In genomic region chr14:55146829-55147401, GRCm38 (mm10) we compare ENCODE assay signal across 9 mouse cellular contexts. TPM values are rescaled to one million over a fixed set of nuclear protein-coding genes. Genes with fewer than 3 reads are reported as not detected.
DNase-seq lines count a peak whose midpoint lies in the region; ATAC-seq and TF ChIP-seq lines count a peak whose summit lies in the region.
"Had no signal": no experiment of that assay in that cellular context is flagged by ENCODE, and none has a peak within 500 bp of the region (broad histone marks: within the 10 kb centered on the region; RNA-seq: fewer than 3 reads in every experiment).

No protein-coding gene starts in this region.

- H3K4me2 ChIP-seq in liver, embryonic 11.5 days = no peak overlapping the region
- H3K4me2 ChIP-seq in liver, embryonic 12.5 days = no peak overlapping the region
- H3K4me2 ChIP-seq in hindbrain, embryonic 16.5 days (ENCODE audit: low read length) = no peak overlapping the region
- H3K4me2 ChIP-seq: hindbrain, embryonic 13.5 days; stomach, embryonic 15.5 days had no signal

- TF ChIP-seq POLR2A in thymus, adult 2 months (IDR thresholded peaks at IDR 0.05; ENCODE audit: control insufficient read depth, extremely low read depth, insufficient read depth, low read length, poor library complexity) = no peak

- no peaks in the 10 kb centered on the region for H3K36me3 ChIP-seq in liver, embryonic 11.5 days (ENCODE audit: control insufficient read depth, insufficient read depth, low read length)
- no peaks in the 10 kb centered on the region for H3K36me3 ChIP-seq in liver, embryonic 12.5 days
- H3K36me3 ChIP-seq in thymus, adult 2 months (ENCODE audit: control insufficient read depth, insufficient read depth, low read length) = no peaks in the 10 kb centered on the region
- H3K36me3 ChIP-seq in hindbrain, embryonic 16.5 days (ENCODE audit: control insufficient read depth, insufficient read depth, low read length) = no peaks in the 10 kb centered on the region
- H3K36me3 ChIP-seq: hindbrain, embryonic 13.5 days; stomach, embryonic 15.5 days had no signal

- H3K27ac ChIP-seq in liver, embryonic 11.5 days (ENCODE audit: low read depth, low read length) = no peak overlapping the region
- H3K27ac ChIP-seq in liver, embryonic 12.5 days = no peak overlapping the region
- no peak overlapping the region for H3K27ac ChIP-seq in thymus, adult 2 months (ENCODE audit: control insufficient read depth, insufficient read depth, low read length)
- no peak overlapping the region for H3K27ac ChIP-seq in hindbrain, embryonic 16.5 days (ENCODE audit: low read depth, low read length)
- H3K27ac ChIP-seq: hindbrain, embryonic 13.5 days; stomach, embryonic 15.5 days had no signal

- DNase-seq in liver, embryonic 11.5 days (ENCODE audit: low spot score) = no peak
- DNase-seq in brain, adult 2 months (ENCODE audit: low read depth, low spot score) = peak; percentile 58
- no peak for DNase-seq in thymus, adult 2 months

- no peaks in the 10 kb centered on the region for H3K27me3 ChIP-seq in liver, embryonic 11.5 days (replicated peaks; ENCODE audit: control insufficient read depth, insufficient read depth, low read length)
- H3K27me3 ChIP-seq in liver, embryonic 12.5 days (replicated peaks) = no peaks in the 10 kb centered on the region; the same call in 1 of the 2 replicates
- H3K27me3 ChIP-seq in thymus, adult 2 months (ENCODE audit: control insufficient read depth, insufficient read depth, low read length) = no peaks in the 10 kb centered on the region
- H3K27me3 ChIP-seq in hindbrain, embryonic 16.5 days (replicated peaks; ENCODE audit: control insufficient read depth, insufficient read depth, low read length) = no peaks in the 10 kb centered on the region
- H3K27me3 ChIP-seq: hindbrain, embryonic 13.5 days; stomach, embryonic 15.5 days had no signal

- H3K4me3 ChIP-seq in liver, embryonic 11.5 days (ENCODE audit: low read depth, low read length) = no peak overlapping the region
- no peak overlapping the region for H3K4me3 ChIP-seq in liver, embryonic 12.5 days
- no peak overlapping the region for H3K4me3 ChIP-seq in thymus, adult 2 months (ENCODE audit: control insufficient read depth, insufficient read depth, low read length)
- H3K4me3 ChIP-seq in hindbrain, embryonic 16.5 days (ENCODE audit: low read length) = no peak overlapping the region
- H3K4me3 ChIP-seq: hindbrain, embryonic 13.5 days; stomach, embryonic 15.5 days had no signal

- H3K9me3 ChIP-seq in liver, embryonic 11.5 days (ENCODE audit: control insufficient read depth, low read length) = no peaks in the 10 kb centered on the region
- no peaks in the 10 kb centered on the region for H3K9me3 ChIP-seq in liver, embryonic 12.5 days (replicated peaks)
- no peaks in the 10 kb centered on the region for H3K9me3 ChIP-seq in hindbrain, embryonic 16.5 days (ENCODE audit: control insufficient read depth, low read length)
- H3K9me3 ChIP-seq: hindbrain, embryonic 13.5 days; stomach, embryonic 15.5 days had no signal

- H3K9ac ChIP-seq in liver, embryonic 11.5 days (ENCODE audit: low read depth, low read length) = no peak overlapping the region
- H3K9ac ChIP-seq in liver, embryonic 12.5 days = no peak overlapping the region
- no peak overlapping the region for H3K9ac ChIP-seq in hindbrain, embryonic 16.5 days (ENCODE audit: low read depth, low read length)
- H3K9ac ChIP-seq: hindbrain, embryonic 13.5 days; stomach, embryonic 15.5 days had no signal

- TF ChIP-seq CTCF in thymus, adult 2 months (IDR thresholded peaks at IDR 0.05; ENCODE audit: borderline replicate concordance, control insufficient read depth, extremely low read depth, insufficient read depth, low read length, poor library complexity) = no peak

- peaks cover 8% of the 10 kb centered on the region for H3K4me1 ChIP-seq in liver, embryonic 11.5 days (replicated peaks; ENCODE audit: control insufficient read depth, insufficient read depth, low read length)
- H3K4me1 ChIP-seq in liver, embryonic 12.5 days = peaks cover 37% of the 10 kb centered on the region
- H3K4me1 ChIP-seq in thymus, adult 2 months (replicated peaks; ENCODE audit: control insufficient read depth, insufficient read depth, low read length) = no peaks in the 10 kb centered on the region
- H3K4me1 ChIP-seq in hindbrain, embryonic 16.5 days (ENCODE audit: control insufficient read depth, insufficient read depth, low read depth, low read length) = peaks cover 7% of the 10 kb centered on the region
- H3K4me1 ChIP-seq: stomach, embryonic 15.5 days had no signal

- ATAC-seq in liver, embryonic 11.5 days (replicated peaks; ENCODE audit: low FRiP score) = 0 out of 2 replicates have a peak, but pooled peaks have one; percentile 39
- no peak for ATAC-seq in liver, embryonic 12.5 days
- ATAC-seq in granulocyte monocyte progenitor cell, adult 5-6 weeks (replicated peaks; ENCODE audit: poor library complexity, severe bottlenecking) = peak; percentile 90
- ATAC-seq in megakaryocyte progenitor cell, adult 5-6 weeks (replicated peaks; ENCODE audit: poor library complexity) = peak; percentile 65
- ATAC-seq in hindbrain, embryonic 16.5 days = no peak

- WGBS in liver, embryonic 11.5 days = 69% methylated on average over 12 of the region's 12 CpGs
- 63% methylated on average over 12 of the region's 12 CpGs for WGBS in liver, embryonic 12.5 days (ENCODE audit: insufficient replicate concordance)
- 69% methylated on average over 12 of the region's 12 CpGs for WGBS in thymus, adult 2 months
- 89% methylated on average over 12 of the region's 12 CpGs for WGBS in hindbrain, embryonic 16.5 days

RNA-seq across cellular contexts. Expression of gene Jph4, which starts 30.2 kb away (rescaled TPM):
- 0.44 and 0.60 TPM in 2 replicates for polyA plus RNA-seq in liver, embryonic 11.5 days (2014; fragmentation: Nextera tagmentation; extraction: Ambion mirVana)
- polyA plus RNA-seq in liver, embryonic 12.5 days (2016; fragmentation: Nextera tagmentation; extraction: Ambion mirVana) = 0.15 and 0.18 TPM in 2 replicates
- total RNA-seq in granulocyte monocyte progenitor cell, adult 5-6 weeks (2014; fragmentation: Nextera tagmentation) = not detected in 2 replicates
- total RNA-seq in granulocyte monocyte progenitor cell, adult 5-6 weeks (2017) = not detected in 2 replicates
- total RNA-seq in megakaryocyte progenitor cell, adult 5-6 weeks (2015) = not detected in 2 replicates
- total RNA-seq in megakaryocyte progenitor cell, adult 5-6 weeks (2017) = not detected in 2 replicates
- 0.37 and 0.51 TPM in 2 replicates for polyA plus RNA-seq in thymus, adult 2 months (2012; rRNA removed)
- polyA plus RNA-seq in hindbrain, embryonic 16.5 days (2015; fragmentation: Nextera tagmentation; extraction: Ambion mirVana) = 31.8 and 32.3 TPM in 2 replicates

RNA-seq across cellular contexts. Expression of gene Ap1g2, which starts 40.5 kb away (rescaled TPM):
- 45.1 and 52.9 TPM in 2 replicates for polyA plus RNA-seq in liver, embryonic 11.5 days (2014; fragmentation: Nextera tagmentation; extraction: Ambion mirVana)
- 34.0 and 34.5 TPM in 2 replicates for polyA plus RNA-seq in liver, embryonic 12.5 days (2016; fragmentation: Nextera tagmentation; extraction: Ambion mirVana)
- total RNA-seq in granulocyte monocyte progenitor cell, adult 5-6 weeks (2014; fragmentation: Nextera tagmentation) = 56.6 and 87.9 TPM in 2 replicates
- total RNA-seq in granulocyte monocyte progenitor cell, adult 5-6 weeks (2017) = 12.4 and 15.1 TPM in 2 replicates
- 31.3 and 52.7 TPM in 2 replicates for total RNA-seq in megakaryocyte progenitor cell, adult 5-6 weeks (2015)
- 17.4 and 18.3 TPM in 2 replicates for total RNA-seq in megakaryocyte progenitor cell, adult 5-6 weeks (2017)
- 91.5 and 94.5 TPM in 2 replicates for polyA plus RNA-seq in thymus, adult 2 months (2012; rRNA removed)
- polyA plus RNA-seq in hindbrain, embryonic 16.5 days (2015; fragmentation: Nextera tagmentation; extraction: Ambion mirVana) = 6.9 and 7.7 TPM in 2 replicates

RNA-seq across cellular contexts. Expression of gene Thtpa, which starts 52.3 kb away (rescaled TPM):
- 10.5 and 12.6 TPM in 2 replicates for polyA plus RNA-seq in liver, embryonic 11.5 days (2014; fragmentation: Nextera tagmentation; extraction: Ambion mirVana)
- polyA plus RNA-seq in liver, embryonic 12.5 days (2016; fragmentation: Nextera tagmentation; extraction: Ambion mirVana) = 6.9 TPM in 2 replicates
- total RNA-seq in granulocyte monocyte progenitor cell, adult 5-6 weeks (2014; fragmentation: Nextera tagmentation) = 11.9 and 16.2 TPM in 2 replicates
- total RNA-seq in granulocyte monocyte progenitor cell, adult 5-6 weeks (2017) = 10.0 and 13.0 TPM in 2 replicates
- total RNA-seq in megakaryocyte progenitor cell, adult 5-6 weeks (2015) = 7.3 and 7.7 TPM in 2 replicates
- total RNA-seq in megakaryocyte progenitor cell, adult 5-6 weeks (2017) = 10.9 and 11.5 TPM in 2 replicates
- polyA plus RNA-seq in thymus, adult 2 months (2012; rRNA removed) = 6.0 and 6.1 TPM in 2 replicates
- polyA plus RNA-seq in hindbrain, embryonic 16.5 days (2015; fragmentation: Nextera tagmentation; extraction: Ambion mirVana) = 34.4 and 36.1 TPM in 2 replicates

RNA-seq across cellular contexts. Expression of gene Zfhx2, which starts 54.8 kb away (rescaled TPM):
- polyA plus RNA-seq in liver, embryonic 11.5 days (2014; fragmentation: Nextera tagmentation; extraction: Ambion mirVana) = 2.1 and 2.8 TPM in 2 replicates
- 2.4 and 2.5 TPM in 2 replicates for polyA plus RNA-seq in liver, embryonic 12.5 days (2016; fragmentation: Nextera tagmentation; extraction: Ambion mirVana)
- 3.0 and 5.2 TPM in 2 replicates for total RNA-seq in granulocyte monocyte progenitor cell, adult 5-6 weeks (2014; fragmentation: Nextera tagmentation)
- 0.26 and 0.82 TPM in 2 replicates for total RNA-seq in granulocyte monocyte progenitor cell, adult 5-6 weeks (2017)
- total RNA-seq in megakaryocyte progenitor cell, adult 5-6 weeks (2015) = 2.5 and 3.1 TPM in 2 replicates
- total RNA-seq in megakaryocyte progenitor cell, adult 5-6 weeks (2017) = 0.75 and 1.1 TPM in 2 replicates
- 6.3 and 6.6 TPM in 2 replicates for polyA plus RNA-seq in thymus, adult 2 months (2012; rRNA removed)
- polyA plus RNA-seq in hindbrain, embryonic 16.5 days (2015; fragmentation: Nextera tagmentation; extraction: Ambion mirVana) = 18.4 and 20.5 TPM in 2 replicates

Comparison
In these comparisons a context has a peak if more than half of its experiments do, and no peak if none do; other contexts are left out.
1. ATAC-seq: peak in liver, embryonic 11.5 days (single experiment), granulocyte monocyte progenitor cell, adult 5-6 weeks (single experiment) and megakaryocyte progenitor cell, adult 5-6 weeks (single experiment); none in liver, embryonic 12.5 days (single experiment) and hindbrain, embryonic 16.5 days (single experiment).
2. RNA of gene Jph4, which starts 30.2 kb away (polyA plus RNA-seq): 31.8 to 32.3 TPM in hindbrain, embryonic 16.5 days; 0.44 to 0.60 TPM in liver, embryonic 11.5 days, 0.37 to 0.51 TPM in thymus, adult 2 months and 0.15 to 0.18 TPM in liver, embryonic 12.5 days; every median in the first group is over 10 times any median in the second.